Mouse (Mus musculus): ENCODE results near the gene Macc1. TPM values are rescaled to one million over a fixed set of nuclear protein-coding genes. Genes with fewer than 3 reads are reported as not detected.
"Not testable (repeated sequence)": the region's sequence is repeated elsewhere in the genome, so short reads cannot be mapped to it uniquely, and the experiment has no call there.

The Macc1 gene
- polyA plus RNA-seq, 1 experiment from 2014 or later, result 0.02 TPM

GRCm38 (mm10) chr12:119330644-119331043, 16.6 kb downstream of the Macc1 start:
- no peaks in the 10 kb centered on the region for H3K27me3 ChIP-seq
- H3K4me1 ChIP-seq (replicated peaks), result no peaks in the 10 kb centered on the region
- no peak overlapping the region for H3K27ac ChIP-seq (replicated peaks)
- H3K4me3 ChIP-seq (replicated peaks), result no peak overlapping the region
- no peaks in the 10 kb centered on the region for H3K9me3 ChIP-seq (replicated peaks)
- H3K4me2 ChIP-seq, result no peak overlapping the region
- 62% methylated on average over 4 of the region's 4 CpGs for WGBS (ENCODE audit: insufficient replicate concordance)
- no peak for ATAC-seq (ENCODE audit: insufficient read depth)
- no peak overlapping the region for H3K9ac ChIP-seq
- no peaks in the 10 kb centered on the region for H3K36me3 ChIP-seq (replicated peaks)

GRCm38 (mm10) chr12:119333376-119333775, 19.3 kb downstream of the Macc1 start:
- H3K4me1 ChIP-seq (replicated peaks), result no peaks in the 10 kb centered on the region
- H3K9ac ChIP-seq, result no peak overlapping the region
- H3K27me3 ChIP-seq, result no peaks in the 10 kb centered on the region
- H3K36me3 ChIP-seq (replicated peaks), result no peaks in the 10 kb centered on the region
- H3K4me3 ChIP-seq (replicated peaks), result no peak overlapping the region
- no peak overlapping the region for H3K27ac ChIP-seq (replicated peaks)
- no peak overlapping the region for H3K4me2 ChIP-seq
- H3K9me3 ChIP-seq (replicated peaks), result no peaks in the 10 kb centered on the region
- no peak for ATAC-seq (ENCODE audit: insufficient read depth)

- not testable (repeated sequence) for H3K9ac ChIP-seq; H3K4me2 ChIP-seq; H3K4me3 ChIP-seq (replicated peaks); H3K4me1 ChIP-seq (replicated peaks); H3K9me3 ChIP-seq (replicated peaks); H3K27ac ChIP-seq (replicated peaks); H3K27me3 ChIP-seq; ATAC-seq (ENCODE audit: insufficient read depth); H3K36me3 ChIP-seq (replicated peaks)
- WGBS (ENCODE audit: insufficient replicate concordance), result 44% methylated on average over 16 of the region's 16 CpGs
Observed at GRCm38 (mm10) chr12:119352579-119352978, 38.5 kb downstream of the Macc1 start.

- no peaks in the 10 kb centered on the region for H3K36me3 ChIP-seq (replicated peaks)
- no peak overlapping the region for H3K27ac ChIP-seq (replicated peaks)
- no peak for ATAC-seq (ENCODE audit: insufficient read depth)
- H3K4me3 ChIP-seq (replicated peaks), result no peak overlapping the region
- H3K9me3 ChIP-seq (replicated peaks), result no peaks in the 10 kb centered on the region
- H3K4me2 ChIP-seq, result no peak overlapping the region
- 51% methylated on average over 7 of the region's 7 CpGs for WGBS (ENCODE audit: insufficient replicate concordance)
- no peaks in the 10 kb centered on the region for H3K4me1 ChIP-seq (replicated peaks)
- no peak overlapping the region for H3K9ac ChIP-seq
- H3K27me3 ChIP-seq, result no peaks in the 10 kb centered on the region
Observed at GRCm38 (mm10) chr12:119357418-119358241, 43.6 kb downstream of the Macc1 start.

GRCm38 (mm10) chr12:119358242-119358515, 44.1 kb downstream of the Macc1 start:
- no peaks in the 10 kb centered on the region for H3K4me1 ChIP-seq (replicated peaks)
- no peak overlapping the region for H3K4me3 ChIP-seq (replicated peaks)
- no peak overlapping the region for H3K4me2 ChIP-seq
- H3K36me3 ChIP-seq (replicated peaks), result no peaks in the 10 kb centered on the region
- H3K27ac ChIP-seq (replicated peaks), result no peak overlapping the region
- ATAC-seq (ENCODE audit: insufficient read depth), result no peak
- no peaks in the 10 kb centered on the region for H3K27me3 ChIP-seq
- WGBS (ENCODE audit: insufficient replicate concordance), result 47% methylated on average over 1 of the region's 1 CpGs
- H3K9me3 ChIP-seq (replicated peaks), result no peaks in the 10 kb centered on the region
- no peak overlapping the region for H3K9ac ChIP-seq

- no peaks in the 10 kb centered on the region for H3K4me1 ChIP-seq (replicated peaks)
- 58% methylated on average over 1 of the region's 1 CpGs for WGBS (ENCODE audit: insufficient replicate concordance)
Observed at GRCm38 (mm10) chr12:119365041-119365440, 51.0 kb downstream of the Macc1 start.

GRCm38 (mm10) chr12:119369832-119370231, 55.8 kb downstream of the Macc1 start:
- Histone ChIP-seq H3K4me1 (replicated peaks) (no peaks in the 10 kb centered on the region), H3K36me3 (replicated peaks) (no peaks in the 10 kb centered on the region), H3K9me3 (replicated peaks) (no peaks in the 10 kb centered on the region), H3K4me3 (replicated peaks) (no peak overlapping the region), H3K27me3 (no peaks in the 10 kb centered on the region), H3K27ac (replicated peaks) (no peak overlapping the region), H3K9ac (no peak overlapping the region), H3K4me2 (no peak overlapping the region)
- WGBS (ENCODE audit: insufficient replicate concordance), result 47% methylated on average over 4 of the region's 4 CpGs
- ATAC-seq (ENCODE audit: insufficient read depth), result no peak

More at GRCm38 (mm10) chr12:119365041-119365440, 51.0 kb downstream of the Macc1 start:
- no peaks in the 10 kb centered on the region for H3K36me3 ChIP-seq (replicated peaks)
- ATAC-seq (ENCODE audit: insufficient read depth), result no peak
- H3K27ac ChIP-seq (replicated peaks), result no peak overlapping the region
- H3K27me3 ChIP-seq, result no peaks in the 10 kb centered on the region
- no peak overlapping the region for H3K9ac ChIP-seq
- no peak overlapping the region for H3K4me2 ChIP-seq
- H3K9me3 ChIP-seq (replicated peaks), result no peaks in the 10 kb centered on the region
- no peak overlapping the region for H3K4me3 ChIP-seq (replicated peaks)

GRCm38 (mm10) chr12:119372359-119372758, 58.3 kb downstream of the Macc1 start:
- Histone ChIP-seq H3K36me3 (replicated peaks) (no peaks in the 10 kb centered on the region), H3K4me3 (replicated peaks) (no peak overlapping the region), H3K27me3 (no peaks in the 10 kb centered on the region), H3K4me1 (replicated peaks) (no peaks in the 10 kb centered on the region), H3K9ac (no peak overlapping the region), H3K4me2 (no peak overlapping the region), H3K9me3 (replicated peaks) (no peaks in the 10 kb centered on the region), H3K27ac (replicated peaks) (no peak overlapping the region)
- 42% methylated on average over 4 of the region's 4 CpGs for WGBS (ENCODE audit: insufficient replicate concordance)
- ATAC-seq (ENCODE audit: insufficient read depth), result no peak

GRCm38 (mm10) chr12:119376879-119377278, 62.8 kb downstream of the Macc1 start:
- no peaks in the 10 kb centered on the region for H3K9me3 ChIP-seq (replicated peaks)
- no peak overlapping the region for H3K9ac ChIP-seq
- no peaks in the 10 kb centered on the region for H3K27me3 ChIP-seq
- no peak overlapping the region for H3K4me3 ChIP-seq (replicated peaks)
- H3K4me2 ChIP-seq, result no peak overlapping the region
- no peak for ATAC-seq (ENCODE audit: insufficient read depth)
- H3K36me3 ChIP-seq (replicated peaks), result no peaks in the 10 kb centered on the region
- no peak overlapping the region for H3K27ac ChIP-seq (replicated peaks)
- no peaks in the 10 kb centered on the region for H3K4me1 ChIP-seq (replicated peaks)

GRCm38 (mm10) chr12:119381839-119382238, 67.8 kb downstream of the Macc1 start:
- Histone ChIP-seq H3K9me3 (replicated peaks) (no peaks in the 10 kb centered on the region), H3K27ac (replicated peaks) (no peak overlapping the region), H3K9ac (no peak overlapping the region), H3K27me3 (no peaks in the 10 kb centered on the region), H3K4me1 (replicated peaks) (no peaks in the 10 kb centered on the region), H3K4me2 (no peak overlapping the region), H3K36me3 (replicated peaks) (no peaks in the 10 kb centered on the region), H3K4me3 (replicated peaks) (no peak overlapping the region)
- ATAC-seq (ENCODE audit: insufficient read depth), result no peak
- 34% methylated on average over 1 of the region's 1 CpGs for WGBS (ENCODE audit: insufficient replicate concordance)

- ATAC-seq (ENCODE audit: insufficient read depth), result no peak
- Histone ChIP-seq H3K9ac (no peak overlapping the region), H3K4me1 (replicated peaks) (no peaks in the 10 kb centered on the region), H3K36me3 (replicated peaks) (no peaks in the 10 kb centered on the region), H3K4me2 (no peak overlapping the region), H3K9me3 (replicated peaks) (no peaks in the 10 kb centered on the region), H3K27me3 (no peaks in the 10 kb centered on the region), H3K27ac (replicated peaks) (no peak overlapping the region), H3K4me3 (replicated peaks) (no peak overlapping the region)
Observed at GRCm38 (mm10) chr12:119386243-119386642, 72.2 kb downstream of the Macc1 start.

- Histone ChIP-seq H3K4me2 (no peak overlapping the region), H3K27me3 (no peaks in the 10 kb centered on the region), H3K36me3 (replicated peaks) (no peaks in the 10 kb centered on the region), H3K9me3 (replicated peaks) (no peaks in the 10 kb centered on the region), H3K9ac (no peak overlapping the region), H3K27ac (replicated peaks) (no peak overlapping the region), H3K4me3 (replicated peaks) (no peak overlapping the region), H3K4me1 (replicated peaks) (no peaks in the 10 kb centered on the region)
- WGBS (ENCODE audit: insufficient replicate concordance), result 37% methylated on average over 2 of the region's 2 CpGs
- no peak for ATAC-seq (ENCODE audit: insufficient read depth)
Observed at GRCm38 (mm10) chr12:119386650-119387049, 72.6 kb downstream of the Macc1 start.
